Comparison of ENCODE assay signal across 8 mouse cellular contexts in genomic region chr5:20950093-20950492, GRCm38 (mm10). TPM values are rescaled to one million over a fixed set of nuclear protein-coding genes. Genes with fewer than 3 reads are reported as not detected.
DNase-seq lines count a peak whose midpoint lies in the region; ATAC-seq and TF ChIP-seq lines count a peak whose summit lies in the region.

No protein-coding gene starts in this region.

- H3K4me3 ChIP-seq in layer of hippocampus, adult 2 months = peak overlapping the region; percentile 96
- peak overlapping the region; percentile 40 for H3K4me3 ChIP-seq in brown adipose tissue, adult 24 weeks (ENCODE audit: insufficient read depth, low read depth, low read length)
- peak overlapping the region; percentile 88 for H3K4me3 ChIP-seq in hindbrain, embryonic 16.5 days (ENCODE audit: low read length)
- H3K4me3 ChIP-seq in midbrain, postnatal 0 days (ENCODE audit: low read depth, low read length) = peak overlapping the region; percentile 97

- H3K9ac ChIP-seq in hindbrain, embryonic 16.5 days (ENCODE audit: low read depth, low read length) = peak overlapping the region; percentile 95; the same call in 1 of the 2 replicates
- H3K9ac ChIP-seq in midbrain, postnatal 0 days (replicated peaks; ENCODE audit: low read length, poor library complexity, severe bottlenecking) = peak overlapping the region; percentile 88; the same call in 1 of the 2 replicates

- peaks cover 17% of the 10 kb centered on the region for H3K4me1 ChIP-seq in brown adipose tissue, adult 24 weeks (ENCODE audit: control insufficient read depth, insufficient read depth, insufficient read length, low read length)
- peaks cover 16% of the 10 kb centered on the region for H3K4me1 ChIP-seq in hindbrain, embryonic 16.5 days (ENCODE audit: control insufficient read depth, insufficient read depth, low read depth, low read length)
- H3K4me1 ChIP-seq in midbrain, postnatal 0 days (ENCODE audit: insufficient read depth, low read length) = peaks cover 2% of the 10 kb centered on the region; the same call in 1 of the 2 replicates

- peak overlapping the region; percentile 99 for H3K27ac ChIP-seq in layer of hippocampus, adult 2 months
- no peak overlapping the region for H3K27ac ChIP-seq in brown adipose tissue, adult 24 weeks (replicated peaks; ENCODE audit: low read depth, low read length)
- H3K27ac ChIP-seq in hindbrain, embryonic 16.5 days (ENCODE audit: low read depth, low read length) = no peak overlapping the region
- H3K27ac ChIP-seq in midbrain, postnatal 0 days (ENCODE audit: low read depth, low read length) = no peak overlapping the region

- TF ChIP-seq CTCF in layer of hippocampus, adult 2 months (conservative IDR thresholded peaks at IDR 0.05) = no peak
- TF ChIP-seq CTCF in midbrain, postnatal 0 days (IDR thresholded peaks at IDR 0.05) = no peak

- peak overlapping the region; percentile 69 for H3K4me2 ChIP-seq in hindbrain, embryonic 16.5 days (ENCODE audit: low read length)
- peak overlapping the region; percentile 75 for H3K4me2 ChIP-seq in midbrain, postnatal 0 days (ENCODE audit: low read depth, low read length, poor library complexity, severe bottlenecking)

- ATAC-seq in hindbrain, embryonic 16.5 days = no peak
- no peak for ATAC-seq in midbrain, postnatal 0 days (ENCODE audit: low FRiP score)

- DNase-seq in layer of hippocampus, adult 2 months (ENCODE audit: low spot score in 2 of 2) = no peak
- no peak for DNase-seq in layer of hippocampus, postnatal 25 days (ENCODE audit: extremely low spot score in 1 of 2, low spot score in 1 of 2)
- DNase-seq in midbrain, postnatal 0 days (ENCODE audit: low spot score) = no peak
- no peak for DNase-seq in thymus, adult 18-20 months
- no peak for DNase-seq in adrenal gland, postnatal 25 days
- DNase-seq in adrenal gland, adult 18-20 months (ENCODE audit: low spot score in 2 of 2) = no peak

- H3K9me3 ChIP-seq in hindbrain, embryonic 16.5 days (ENCODE audit: control insufficient read depth, low read length) = no peaks in the 10 kb centered on the region
- H3K9me3 ChIP-seq in midbrain, postnatal 0 days (ENCODE audit: low read length) = no peaks in the 10 kb centered on the region

- H3K36me3 ChIP-seq in hindbrain, embryonic 16.5 days (ENCODE audit: control insufficient read depth, insufficient read depth, low read length) = no peaks in the 10 kb centered on the region
- no peaks in the 10 kb centered on the region for H3K36me3 ChIP-seq in midbrain, postnatal 0 days (ENCODE audit: insufficient read depth, low read length)

- 4% methylated on average over 5 of the region's 5 CpGs for WGBS in hindbrain, embryonic 16.5 days
- 5% methylated on average over 5 of the region's 5 CpGs for WGBS in midbrain, postnatal 0 days

- H3K27me3 ChIP-seq in hindbrain, embryonic 16.5 days (replicated peaks; ENCODE audit: control insufficient read depth, insufficient read depth, low read length) = no peaks in the 10 kb centered on the region
- H3K27me3 ChIP-seq in midbrain, postnatal 0 days (ENCODE audit: insufficient read depth, low read length) = no peaks in the 10 kb centered on the region

RNA-seq across cellular contexts. Expression of gene Rsbn1l, which starts 6.1 kb away (rescaled TPM):
- 10 to 100 TPM; 19.2 to 21.7 TPM for total RNA-seq in layer of hippocampus, adult 2 months (2021)
- 10 to 100 TPM; 14.9 to 18.5 TPM for total RNA-seq in layer of hippocampus, postnatal 25 days (2021)
- polyA plus RNA-seq in brown adipose tissue, adult 24 weeks (2012; ENCODE audit: insufficient read depth, insufficient read length, missing spikeins) = 4.8 and 6.7 TPM in 2 replicates
- 3.0 and 3.5 TPM in 2 replicates for polyA plus RNA-seq in hindbrain, embryonic 16.5 days (2015; fragmentation: Nextera tagmentation; extraction: Ambion mirVana)
- total RNA-seq in midbrain, postnatal 0 days (2014; rRNA removed) = 5.2 and 7.3 TPM in 2 replicates
- 2.7 and 3.8 TPM in 2 replicates for polyA plus RNA-seq in midbrain, postnatal 0 days (2015; fragmentation: Nextera tagmentation; extraction: Ambion mirVana)
- total RNA-seq in adrenal gland, postnatal 25 days (2021) = 16.1 and 19.3 TPM in 2 replicates
- 10 to 100 TPM; 11.9 to 13.4 TPM for total RNA-seq in adrenal gland, adult 18-20 months (2021)

Comparison
In these comparisons a context has a peak if more than half of its experiments do, and no peak if none do; other contexts are left out.
1. H3K4me3 ChIP-seq: peak in every context shown above with its lines; median percentile 97 in midbrain, postnatal 0 days; 96 in layer of hippocampus, adult 2 months; 88 in hindbrain, embryonic 16.5 days; 40 in brown adipose tissue, adult 24 weeks.